Mouse (Mus musculus) heart, postnatal 0 days (tissue): ENCODE data around the gene Ppp2r5d. TPM values are rescaled to one million over a fixed set of nuclear protein-coding genes. Genes with fewer than 3 reads are reported as not detected.

ENCODE experiments used
- ATAC-seq: fragments of 200-750 bp; cut with Nextera tagmentation; 2 replicates; pipeline ENCODE4 v1.8.0; 2017; ENCODE audit warnings: low read depth, moderate number of reproducible peaks, moderate library complexity; ENCODE audit not compliant: insufficient read depth
- DNase-seq: peaks from one replicate; pipeline ENCODE4 v3.0.0-alpha.2; 2016; ENCODE audit warnings: low spot score
- H3K27ac ChIP-seq: fragments of 300-500 bp; sonication (generic); 2 replicates; pipeline ENCODE4 v1.5.1; 2014; ENCODE audit warnings: low read depth, mild to moderate bottlenecking
- H3K27me3 ChIP-seq: fragments of 300-500 bp; sonication (generic); 2 replicates; pipeline ENCODE4 v1.6.1; 2014; ENCODE audit warnings: low read length, mixed read lengths; ENCODE audit not compliant: control insufficient read depth, insufficient read depth
- H3K36me3 ChIP-seq: fragments of 300-500 bp; sonication (generic); replicated peaks from 2 replicates; pipeline ENCODE4 v1.6.1; 2014; ENCODE audit warnings: low read length, mixed read lengths; ENCODE audit not compliant: control insufficient read depth, insufficient read depth
- H3K4me1 ChIP-seq: fragments of 300-500 bp; sonication (generic); 2 replicates; pipeline ENCODE4 v1.6.1; 2014; ENCODE audit warnings: antibody characterized with exemption; ENCODE audit not compliant: control insufficient read depth, insufficient read depth
- H3K4me2 ChIP-seq: fragments of 300-500 bp; sonication (generic); 2 replicates; pipeline ENCODE4 v1.6.1; 2014; ENCODE audit warnings: low read depth, mild to moderate bottlenecking, low read length, moderate library complexity
- H3K4me3 ChIP-seq: fragments of 300-500 bp; sonication (generic); 2 replicates; pipeline ENCODE4 v1.5.1; 2014; ENCODE audit warnings: low read depth, low read length
- H3K9ac ChIP-seq: fragments of 300-500 bp; sonication (generic); replicated peaks from 2 replicates; pipeline ENCODE4 v1.6.1; 2014; ENCODE audit warnings: low read depth, low read length, mixed read lengths
- H3K9me3 ChIP-seq: fragments of 300-500 bp; sonication (generic); replicated peaks from 2 replicates; pipeline ENCODE4 v1.6.1; 2016; ENCODE audit warnings: low read length; ENCODE audit not compliant: control insufficient read depth
- CTCF ChIP-seq: IDR thresholded peaks from 2 replicates; pipeline ENCODE4 v1.5.1; 2016; ENCODE audit warnings: antibody characterized with exemption, control low read depth, low read depth
- EP300 ChIP-seq: IDR thresholded peaks from 2 replicates; pipeline ENCODE4 v1.6.1; 2016; ENCODE audit warnings: antibody characterized with exemption, low read depth
- WGBS: fragments of 180-500 bp; shearing (Covaris S2); extraction: QIAGEN DNeasy Blood & Tissue Kit; methylation state at CpG from one replicate; pipeline ENCODE4 v1.1.7; 2014; 5-methylcytosine and 5-hydroxymethylcytosine counted together
- polyA plus RNA-seq: library from polyadenylated mRNA; unstranded; fragments of >200 nt; fragmentation: Nextera tagmentation; extraction: Ambion mirVana; gene quantifications from 2 replicates; pipeline ENCODE4 v1.2.1, GENCODE M21; 2015
- total RNA-seq: library from RNA; depleted of rRNA; stranded (reverse); fragments of >200 nt; gene quantifications from 2 replicates; pipeline ENCODE4 v1.2.3, GENCODE M21; 2014; ENCODE audit warnings: low replicate concordance

Gene Ppp2r5d
- total and polyA plus RNA-seq, 2 experiments from 2014 or later: 25.2 to 46.3 TPM

GRCm38 (mm10) chr17:46678911-46679310 lies 26.0 kb downstream of the Ppp2r5d start:
- TF ChIP-seq EP300 (no peak), CTCF (no peak)
- H3K4me2 ChIP-seq: peak overlapping the region; percentile 95
- peak overlapping the region; percentile 92 for H3K4me3 ChIP-seq
- no peaks in the 10 kb centered on the region for H3K27me3 ChIP-seq
- H3K4me1 ChIP-seq: peaks cover 18% of the 10 kb centered on the region
- H3K9me3 ChIP-seq: no peaks in the 10 kb centered on the region
- ATAC-seq (peak; percentile 3; the same call in 1 of the 2 replicates), DNase-seq (peak; percentile 46)
- H3K27ac ChIP-seq: peak overlapping the region; percentile 87
- H3K36me3 ChIP-seq: peaks cover 40% of the 10 kb centered on the region
- H3K9ac ChIP-seq: peak overlapping the region; percentile 69
- 19% methylated on average over 9 of the region's 9 CpGs for WGBS

- WGBS: 67% methylated on average over 8 of the region's 9 CpGs
- Histone ChIP-seq H3K27me3 (no peaks in the 10 kb centered on the region), H3K4me1 (peaks cover 20% of the 10 kb centered on the region), H3K36me3 (peaks cover 35% of the 10 kb centered on the region), H3K4me2 (peak within 1 kb of the TSS; percentile 95), H3K9ac (peak within 1 kb of the TSS; percentile 69), H3K27ac (peak within 1 kb of the TSS; percentile 87), H3K9me3 (no peaks in the 10 kb centered on the region), H3K4me3 (peak within 1 kb of the TSS; percentile 92)
- DNase-seq (no peak), ATAC-seq (no peak)
- no peak for TF ChIP-seq EP300
- TF ChIP-seq CTCF: no peak
Measured at GRCm38 (mm10) chr17:46678416-46678815, 26.5 kb downstream of the Ppp2r5d start, which contains the start of gene Mea1. Gene Mea1, plus strand, starts transcription at chr17:46678793.

GRCm38 (mm10) chr17:46674530-46675283 lies 30.2 kb downstream of the Ppp2r5d start:
- Histone ChIP-seq H3K9me3 (no peaks in the 10 kb centered on the region), H3K27ac (peak overlapping the region; percentile 69), H3K27me3 (no peaks in the 10 kb centered on the region), H3K36me3 (peaks cover 46% of the 10 kb centered on the region), H3K9ac (peak overlapping the region; percentile 69), H3K4me3 (peak overlapping the region; percentile 79), H3K4me1 (peaks cover 26% of the 10 kb centered on the region), H3K4me2 (peak overlapping the region; percentile 84)
- TF ChIP-seq CTCF: no peak
- no peak for TF ChIP-seq EP300
- no peak for DNase-seq
- 0 out of 2 replicates have a peak, but pooled peaks have one; percentile 1 for ATAC-seq
- WGBS: 23% methylated on average over 15 of the region's 15 CpGs

GRCm38 (mm10) chr17:46673850-46674529 lies 30.9 kb downstream of the Ppp2r5d start, which contains the start of gene Rrp36:
Gene Rrp36, minus strand, starts transcription at chr17:46674352.
- TF ChIP-seq CTCF (no peak), EP300 (no peak)
- under 1% methylated on average over 43 of the region's 43 CpGs for WGBS
- Histone ChIP-seq H3K4me2 (peak within 1 kb of the TSS; percentile 84), H3K9me3 (no peaks in the 10 kb centered on the region), H3K9ac (peak within 1 kb of the TSS; percentile 69), H3K27ac (peak within 1 kb of the TSS; percentile 80), H3K36me3 (peaks cover 53% of the 10 kb centered on the region), H3K27me3 (no peaks in the 10 kb centered on the region), H3K4me1 (peaks cover 19% of the 10 kb centered on the region), H3K4me3 (peak within 1 kb of the TSS; percentile 79)
- DNase-seq (peak; percentile 95), ATAC-seq (peak; percentile 79)

GRCm38 (mm10) chr17:46669911-46670310 lies 35.0 kb downstream of the Ppp2r5d start:
- DNase-seq: no peak

More at GRCm38 (mm10) chr17:46669911-46670310, 35.0 kb downstream of the Ppp2r5d start:
- WGBS: 97% methylated on average over 10 of the region's 10 CpGs
- Histone ChIP-seq H3K36me3 (peaks cover 52% of the 10 kb centered on the region), H3K9me3 (no peaks in the 10 kb centered on the region), H3K27ac (no peak overlapping the region), H3K9ac (no peak overlapping the region), H3K27me3 (no peaks in the 10 kb centered on the region), H3K4me3 (no peak overlapping the region), H3K4me1 (peaks cover 12% of the 10 kb centered on the region), H3K4me2 (no peak overlapping the region)
- TF ChIP-seq EP300 (no peak), CTCF (no peak)
- ATAC-seq: no peak
